Mouse (Mus musculus): Measurements from ENCODE around the gene Klf13.

The Klf13 gene

GRCm38 (mm10) chr7:63879583-63879982, 59.1 kb downstream of the Klf13 start:
- peak; percentile 94 for DNase-seq

- DNase-seq: no peak
Measured at GRCm38 (mm10) chr7:63877610-63878009, 61.1 kb downstream of the Klf13 start.

- no peak for DNase-seq
Measured at GRCm38 (mm10) chr7:63876640-63877039, 62.1 kb downstream of the Klf13 start.

- peak; percentile 95 for DNase-seq
Measured at GRCm38 (mm10) chr7:63875686-63876085, 63.0 kb downstream of the Klf13 start.

- peak; percentile 98 for DNase-seq
Measured at GRCm38 (mm10) chr7:63873880-63874279, 64.8 kb downstream of the Klf13 start.

- DNase-seq: no peak
Measured at GRCm38 (mm10) chr7:63871698-63872097, 67.0 kb downstream of the Klf13 start.

- DNase-seq: peak; percentile 55
Measured at GRCm38 (mm10) chr7:63868356-63868918, 70.3 kb downstream of the Klf13 start.

GRCm38 (mm10) chr7:63865911-63866310, 72.8 kb downstream of the Klf13 start:
- peak; percentile 79 for DNase-seq

GRCm38 (mm10) chr7:63863046-63863445, 75.7 kb downstream of the Klf13 start:
- DNase-seq: peak; percentile 51

- no peak for DNase-seq
Measured at GRCm38 (mm10) chr7:63861123-63861522, 77.6 kb downstream of the Klf13 start.

- peak; percentile 99 for DNase-seq
Measured at GRCm38 (mm10) chr7:63858571-63859152, 80.1 kb downstream of the Klf13 start.

- DNase-seq: peak; percentile 93
Measured at GRCm38 (mm10) chr7:63857771-63858417, 80.8 kb downstream of the Klf13 start.

- peak; percentile 97 for DNase-seq
Measured at GRCm38 (mm10) chr7:63855283-63855682, 83.4 kb downstream of the Klf13 start.

- DNase-seq: peak; percentile 95
Measured at GRCm38 (mm10) chr7:63851841-63852533, 86.7 kb downstream of the Klf13 start.

All from heart, adult 11 months (tissue).